Mouse (Mus musculus) mouse trophoblast stem cell (cell line): ENCODE data around the gene Bphl.

Source experiments
- in situ Hi-C, 2 experiments: fragments of 300-500 bp; cut with MseI, MboI; formaldehyde crosslinking; loops; 2 replicates in 1 of 2; 3 replicates in 1 of 2; pipeline ENCODE4 v1.15.1; 2025

Bphl gene

DNA sequence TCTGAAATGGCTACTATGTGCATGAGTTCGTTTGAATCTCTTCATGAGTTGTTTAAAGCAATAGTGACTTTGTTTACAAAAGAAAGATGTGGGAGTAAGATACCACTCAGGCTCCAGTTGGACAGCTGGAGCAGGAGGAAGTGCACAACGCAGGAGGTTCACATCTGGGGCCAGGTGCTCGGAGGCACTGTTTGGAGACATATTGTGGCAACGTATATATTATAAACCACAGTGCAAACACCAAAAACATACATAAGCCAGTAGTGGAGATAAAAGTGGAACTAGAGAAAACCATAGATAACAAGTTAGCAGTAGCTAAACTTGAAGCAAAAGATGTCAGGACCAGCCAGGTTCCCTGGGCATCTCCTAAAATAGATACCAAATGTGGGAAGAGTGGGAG is 82.0 kb downstream of the Bphl start:
- in situ Hi-C loops: no loop called here

GRCm38 (mm10) chr13:34120536-34120935 is 83.1 kb downstream of the Bphl start:
- in situ Hi-C loops: no loop called here
